Mouse (Mus musculus): ENCODE data around the gene Rpl3. TPM values are rescaled to one million over a fixed set of nuclear protein-coding genes. Genes with fewer than 3 reads are reported as not detected.
"Not testable (repeated sequence)": the region's sequence is repeated elsewhere in the genome, so short reads cannot be mapped to it uniquely, and the experiment has no call there.

Rpl3 gene
- 100 to 1,000 TPM; 506 to 560 (median 527) TPM for total RNA-seq (2022)

DNA sequence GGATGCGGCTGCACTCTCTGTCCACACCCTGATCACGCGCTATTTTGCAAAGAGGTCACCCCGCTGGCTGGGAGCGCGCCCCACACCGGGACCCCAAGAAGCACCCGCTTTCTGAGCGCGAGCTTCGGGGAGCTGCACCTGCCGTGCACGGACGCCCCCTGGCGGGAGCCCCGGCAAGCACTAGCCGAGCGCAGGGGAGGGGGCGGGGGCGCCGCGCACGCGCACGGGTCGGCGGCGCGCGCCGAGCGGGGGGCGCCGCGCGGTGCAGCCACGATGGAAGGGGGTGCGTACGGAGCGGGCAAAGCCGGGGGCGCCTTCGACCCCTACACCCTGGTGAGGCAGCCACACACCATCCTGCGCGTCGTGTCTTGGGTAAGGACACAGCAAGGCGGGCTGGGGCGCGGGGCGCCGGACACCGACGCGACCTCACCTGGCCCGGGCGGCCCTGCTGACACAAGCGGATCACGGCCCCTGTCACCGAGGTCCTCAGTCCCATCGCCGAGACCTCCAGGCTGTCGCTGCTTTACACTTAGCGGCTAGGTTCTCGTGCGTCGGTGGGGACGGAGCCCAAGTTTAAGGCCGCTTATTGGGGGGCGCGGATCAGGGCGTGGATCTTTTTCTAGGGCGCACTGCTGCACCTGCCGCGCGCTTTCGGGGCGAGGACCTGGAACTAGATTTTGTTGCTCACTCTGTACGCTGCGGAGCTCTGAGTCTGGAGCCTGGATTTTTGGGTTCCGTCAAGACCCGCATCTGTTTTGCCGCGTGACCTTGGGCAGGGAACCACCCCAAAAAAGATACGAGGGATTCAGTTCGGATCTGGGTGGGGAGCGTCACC, at the start of gene Rpl3, which contains the start of gene Syngr1:
Gene Rpl3, minus strand, starts transcription at position 748 of the 835 bp plus-strand sequence.
Gene Syngr1, plus strand, starts transcription at position 214 of the 835 bp plus-strand sequence.
- DNase-seq (ENCODE audit: low spot score in 2 of 2) = peak; percentile 67 to 72

DNA sequence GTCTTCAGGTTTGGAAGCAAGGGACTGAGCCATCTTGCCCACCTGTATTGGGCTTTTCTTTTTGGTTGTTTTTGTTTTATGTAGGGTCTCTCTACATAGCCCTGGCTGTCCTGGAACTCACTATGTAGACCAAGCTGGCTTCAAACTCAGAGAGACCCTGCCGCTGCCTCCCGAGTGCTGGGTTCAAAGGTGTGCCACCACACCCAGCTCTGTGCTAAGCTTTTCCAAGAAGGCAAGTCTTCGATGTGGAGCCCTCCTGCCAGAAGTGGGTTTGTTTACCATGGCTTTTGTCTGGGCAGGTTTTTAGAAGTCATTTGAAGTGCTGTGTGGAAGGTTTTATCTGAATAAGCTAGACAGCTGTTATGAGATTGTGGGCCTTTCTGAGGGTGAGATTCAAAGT, 49.2 kb upstream of the Rpl3 start:
- no peak for DNase-seq (ENCODE audit: low spot score in 2 of 2)

DNA sequence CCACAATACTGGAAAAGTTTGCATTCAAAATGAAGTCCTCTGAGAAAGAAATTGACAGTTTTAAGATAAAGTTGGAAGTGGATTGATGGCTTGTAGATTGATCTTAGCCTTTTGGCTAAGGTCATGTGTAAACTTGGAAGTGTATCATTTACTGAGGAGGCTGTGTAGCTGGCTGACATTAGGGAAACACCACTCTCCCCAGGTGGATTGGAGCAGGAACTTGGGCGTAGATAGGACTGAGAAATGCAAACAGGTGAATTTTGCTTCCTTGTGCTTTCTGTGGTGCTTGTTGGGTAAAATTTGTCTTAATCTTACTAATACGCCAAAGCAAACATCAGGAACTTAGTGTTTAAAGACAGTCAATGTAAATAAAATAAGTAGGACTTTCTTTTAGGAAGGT, 48.6 kb upstream of the Rpl3 start:
- no peak for DNase-seq (ENCODE audit: low spot score in 2 of 2)

GRCm38 (mm10) chr15:80137945-80138791, 46.5 kb upstream of the Rpl3 start:
- DNase-seq (ENCODE audit: low spot score in 2 of 2) = peak; percentile 37 to 90

DNA sequence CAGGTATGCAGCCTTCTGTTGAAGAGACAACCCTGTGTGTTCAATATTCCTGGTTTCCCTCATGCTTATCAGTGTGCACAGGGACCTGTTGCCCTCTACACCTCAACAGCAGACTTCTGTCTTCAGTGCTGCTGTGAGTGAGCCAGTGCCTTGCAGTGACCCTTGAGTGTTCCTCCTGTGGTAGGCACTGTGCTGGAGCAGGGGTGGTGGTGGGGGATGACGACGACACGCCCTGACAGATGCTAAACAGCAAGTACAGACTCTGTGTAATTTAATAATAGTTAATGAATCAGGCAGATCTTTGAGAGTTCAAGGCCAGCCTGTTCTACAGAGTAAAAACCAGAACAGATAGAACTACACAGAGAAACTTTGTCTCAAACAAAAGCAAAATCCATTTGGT, 45.0 kb upstream of the Rpl3 start:
- DNase-seq (ENCODE audit: low spot score in 2 of 2) = no peak

DNA sequence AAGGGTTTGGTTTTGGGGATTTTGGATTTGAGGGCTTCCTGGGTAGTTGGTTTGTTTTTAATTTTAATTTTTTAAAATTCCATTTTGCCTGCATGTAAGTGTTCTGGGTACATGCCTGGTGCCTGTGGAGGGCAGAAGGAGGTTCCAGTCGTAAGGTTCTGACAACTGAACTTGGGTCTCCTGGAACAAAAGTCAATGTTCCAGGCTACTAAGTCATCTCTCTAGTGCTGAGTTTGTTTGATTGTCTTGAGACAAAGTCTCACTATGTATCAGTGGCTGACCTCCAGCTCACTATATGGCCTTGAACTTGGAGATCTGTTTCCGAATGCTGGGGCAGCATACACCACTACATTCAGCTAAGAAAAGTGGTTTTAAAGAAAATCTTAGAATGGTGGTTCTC, 43.8 kb upstream of the Rpl3 start:
- no peak for DNase-seq (ENCODE audit: low spot score in 2 of 2)

DNA sequence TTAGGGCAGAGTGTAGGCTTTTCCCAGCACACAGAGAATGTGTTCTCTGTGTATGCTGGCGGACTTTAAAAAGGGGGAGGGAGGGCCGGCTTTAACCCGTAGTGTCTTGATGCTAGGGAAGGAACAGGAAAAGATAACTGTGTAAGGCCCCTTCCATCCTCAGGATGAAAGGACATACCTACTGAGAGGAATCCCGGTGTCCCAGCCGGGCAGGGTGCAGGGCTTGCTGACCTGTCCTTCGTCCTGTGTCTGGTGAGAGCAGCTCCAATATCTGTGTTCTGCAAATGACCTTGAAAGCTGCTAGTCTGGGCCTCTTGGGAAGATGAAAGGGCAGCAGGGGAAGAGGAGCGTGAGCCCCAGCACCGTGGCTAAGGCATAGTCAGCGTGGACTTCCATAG, 42.8 kb upstream of the Rpl3 start:
- no peak for DNase-seq (ENCODE audit: low spot score in 2 of 2)

DNA sequence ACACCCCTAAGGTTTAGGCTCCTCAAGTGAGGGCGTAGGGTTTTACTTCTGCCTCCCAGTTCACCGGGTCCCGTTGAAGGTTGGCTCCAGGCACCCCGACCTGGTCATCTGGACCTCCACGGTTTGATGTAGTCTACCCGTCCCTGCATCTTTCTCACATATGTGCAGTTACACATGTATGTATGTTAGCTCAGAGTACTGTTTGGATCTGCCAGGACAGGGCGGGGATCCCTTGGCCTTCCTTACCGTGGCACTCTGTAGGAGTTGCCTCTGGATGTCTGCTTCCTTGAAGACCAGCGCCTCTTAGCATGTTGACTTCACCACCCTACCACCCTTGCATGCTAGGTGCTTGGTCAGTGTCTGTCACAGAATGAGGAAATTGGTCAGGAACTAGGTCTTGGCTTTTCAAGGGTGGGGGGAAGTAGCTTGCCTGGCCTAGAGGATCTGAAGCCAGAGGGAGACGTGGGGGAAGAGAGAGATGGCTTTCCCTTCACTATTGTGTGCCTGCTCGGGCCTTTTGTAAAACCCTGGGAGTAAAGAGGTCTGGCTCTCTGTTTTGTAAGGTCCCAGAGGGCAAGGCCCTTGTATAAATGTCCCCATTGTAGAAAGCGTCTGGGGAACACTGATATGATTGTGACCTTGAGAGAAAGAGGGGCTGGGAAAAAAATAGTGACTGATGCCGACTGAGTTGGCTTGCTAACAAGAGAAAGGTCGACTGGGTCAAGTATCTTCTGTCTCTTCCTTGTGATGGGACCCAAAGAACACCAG, 42.2 kb upstream of the Rpl3 start:
- DNase-seq (ENCODE audit: low spot score in 2 of 2) = no peak

DNA sequence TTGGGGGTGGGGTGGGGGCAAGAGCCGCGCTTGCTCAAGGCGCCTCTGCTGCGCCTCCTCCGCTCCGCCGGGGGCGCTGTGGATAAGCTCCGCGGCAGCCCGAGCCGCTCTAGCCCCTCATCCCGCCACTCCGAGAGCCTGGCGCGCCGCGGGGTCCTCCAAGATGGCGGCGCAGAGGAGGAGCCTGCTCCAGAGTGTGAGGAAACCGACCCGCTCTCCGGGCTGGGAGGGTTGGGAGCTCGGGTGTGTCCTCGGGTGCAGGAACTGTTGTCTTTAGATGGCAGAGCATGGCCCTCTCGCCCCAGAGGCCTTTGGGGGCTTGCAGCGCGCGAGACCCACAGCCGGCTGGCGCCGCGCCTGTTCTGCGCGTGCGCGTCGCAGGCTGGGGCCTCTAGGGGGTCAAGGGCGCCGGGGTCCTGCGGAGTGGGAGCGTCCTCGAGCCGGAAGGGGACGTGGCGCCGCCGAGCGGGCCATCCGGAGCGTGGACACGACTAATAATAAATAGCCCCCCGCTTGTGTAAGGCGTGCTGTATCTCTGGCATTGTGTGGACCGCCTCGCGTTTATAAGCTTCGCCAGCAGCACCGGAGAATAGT, 41.4 kb upstream of the Rpl3 start, which contains the start of gene Tab1:
Gene Tab1, plus strand, starts transcription at position 135 of the 594 bp plus-strand sequence.
- DNase-seq (ENCODE audit: low spot score in 2 of 2) = peak; percentile 81 to 86

DNA sequence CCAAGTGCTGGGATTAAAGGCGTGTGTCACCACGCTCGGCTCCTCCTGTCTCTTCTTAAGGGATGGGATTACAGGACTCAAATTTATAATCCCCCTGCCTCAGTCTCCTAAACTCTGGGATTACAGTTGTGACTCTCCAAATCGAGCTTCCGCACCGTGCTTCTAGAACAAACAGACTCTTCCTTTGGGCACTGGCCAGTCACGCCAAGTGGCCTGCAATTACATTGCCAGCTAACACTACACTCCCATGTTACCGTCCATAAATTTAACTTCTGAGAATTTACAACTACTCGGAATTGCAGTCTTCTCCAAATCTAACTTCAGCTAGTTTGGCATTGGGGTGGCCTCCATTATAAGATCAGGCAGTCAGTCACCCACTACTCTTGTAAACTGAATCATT, 40.8 kb upstream of the Rpl3 start:
- no peak for DNase-seq (ENCODE audit: low spot score in 2 of 2)

- no peak for DNase-seq (ENCODE audit: low spot score in 2 of 2)
Observed at GRCm38 (mm10) chr15:80131421-80131820, 39.8 kb upstream of the Rpl3 start.

DNA sequence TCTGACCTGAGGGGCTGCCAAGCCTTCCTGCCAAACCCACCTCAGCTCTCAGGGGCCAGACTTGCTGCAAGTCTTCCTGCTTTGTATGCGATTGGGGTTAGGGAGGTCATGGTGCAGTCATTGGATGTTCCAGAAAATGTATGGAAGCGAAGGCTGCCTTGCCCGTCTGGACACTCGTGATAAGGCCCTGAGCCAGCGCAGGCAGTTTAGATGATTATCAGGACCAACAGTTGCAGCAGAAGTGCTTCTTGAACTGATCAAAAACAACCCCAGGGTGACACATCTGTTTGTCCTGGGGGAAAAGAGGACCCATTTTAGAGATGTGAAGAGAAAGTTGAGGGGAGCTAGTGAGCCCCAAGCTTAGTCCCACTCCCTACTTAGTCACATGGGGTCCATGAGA, 39.0 kb upstream of the Rpl3 start:
- no peak for DNase-seq (ENCODE audit: low spot score in 2 of 2)

DNA sequence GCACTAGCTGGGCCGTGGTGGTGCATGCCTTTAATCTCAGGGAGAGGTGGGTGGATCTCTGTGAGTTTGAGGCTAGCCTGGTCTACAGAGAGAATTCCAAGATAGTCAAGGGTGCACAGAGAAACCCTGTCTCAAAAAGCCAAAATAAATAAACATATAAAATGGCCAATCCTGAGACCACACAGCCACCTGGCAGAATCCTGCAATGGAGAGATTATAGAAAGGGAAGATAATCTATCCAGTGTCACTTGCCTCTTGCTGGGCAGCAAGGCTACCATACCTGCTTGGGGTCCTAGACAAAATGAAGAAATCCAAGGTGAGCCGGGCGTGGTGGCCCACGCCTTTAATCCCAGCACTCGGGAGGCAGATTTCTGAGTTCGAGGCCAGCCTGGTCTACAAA, 38.3 kb upstream of the Rpl3 start:
- no peak for DNase-seq (ENCODE audit: low spot score in 2 of 2)

DNA sequence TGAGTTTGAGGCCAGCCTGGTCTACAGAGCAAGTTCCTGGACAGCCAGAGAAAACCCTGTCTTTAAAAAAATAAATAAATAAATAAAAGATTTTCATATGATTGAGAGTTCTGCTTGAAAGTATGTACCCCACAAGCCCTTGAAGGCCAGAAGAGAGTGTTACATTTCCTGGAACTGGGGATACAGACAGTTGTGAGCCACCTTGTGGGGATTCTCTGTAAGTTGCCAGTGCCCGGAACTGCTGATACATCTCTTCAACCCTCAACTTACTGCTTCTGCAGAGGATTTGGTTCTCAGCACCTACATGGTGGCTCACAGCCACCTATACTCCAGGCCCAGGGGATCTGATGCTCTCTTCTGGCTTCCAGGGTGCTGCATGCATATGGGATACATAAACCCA, 35.5 kb upstream of the Rpl3 start:
- no peak for DNase-seq (ENCODE audit: low spot score in 2 of 2)

GRCm38 (mm10) chr15:80124651-80125050, 33.0 kb upstream of the Rpl3 start:
- no peak for DNase-seq (ENCODE audit: low spot score in 2 of 2)

DNA sequence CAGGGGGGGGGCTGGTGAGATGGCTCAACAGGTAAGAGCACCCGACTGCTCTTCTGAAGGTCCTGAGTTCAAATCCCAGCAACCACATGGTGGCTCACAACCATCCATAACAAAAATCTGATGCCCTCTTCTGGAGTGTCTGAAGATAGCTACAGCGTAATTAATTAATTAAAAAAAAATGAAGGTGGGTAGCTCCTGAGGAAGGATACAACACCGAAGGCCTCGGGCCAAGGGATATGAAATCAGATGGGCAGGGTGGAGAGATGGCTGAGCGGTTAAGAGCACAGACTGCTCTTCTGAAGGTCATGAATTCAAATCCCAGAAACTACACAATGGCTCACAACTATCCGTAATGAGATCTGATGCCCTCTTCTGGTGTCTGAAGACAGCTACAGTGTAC, 30.8 kb upstream of the Rpl3 start:
- DNase-seq (ENCODE audit: low spot score in 2 of 2) = not testable (repeated sequence)

- DNase-seq (ENCODE audit: low spot score in 2 of 2) = no peak
Observed at GRCm38 (mm10) chr15:80121721-80122325, 30.2 kb upstream of the Rpl3 start.

DNA sequence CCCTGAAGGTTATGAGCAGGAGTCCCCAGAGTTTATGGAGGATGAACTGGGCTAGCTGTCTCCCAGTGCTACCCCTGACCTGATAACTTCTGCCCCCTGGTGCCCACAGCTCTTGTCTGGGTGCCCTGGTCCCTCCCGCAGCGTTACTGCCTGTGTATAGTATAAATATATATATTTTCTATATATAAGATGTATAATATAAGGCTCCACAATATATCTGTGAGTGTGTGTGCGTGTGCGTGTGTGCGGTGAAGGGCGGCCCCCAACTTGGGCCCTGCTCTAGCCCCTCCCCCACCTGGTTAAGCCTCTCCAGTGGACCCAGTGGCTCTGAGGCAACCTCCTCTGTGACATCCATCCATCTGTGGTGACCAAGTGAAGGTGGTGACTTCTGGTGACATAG, 27.4 kb upstream of the Rpl3 start:
- no peak for DNase-seq (ENCODE audit: low spot score in 2 of 2)

DNA sequence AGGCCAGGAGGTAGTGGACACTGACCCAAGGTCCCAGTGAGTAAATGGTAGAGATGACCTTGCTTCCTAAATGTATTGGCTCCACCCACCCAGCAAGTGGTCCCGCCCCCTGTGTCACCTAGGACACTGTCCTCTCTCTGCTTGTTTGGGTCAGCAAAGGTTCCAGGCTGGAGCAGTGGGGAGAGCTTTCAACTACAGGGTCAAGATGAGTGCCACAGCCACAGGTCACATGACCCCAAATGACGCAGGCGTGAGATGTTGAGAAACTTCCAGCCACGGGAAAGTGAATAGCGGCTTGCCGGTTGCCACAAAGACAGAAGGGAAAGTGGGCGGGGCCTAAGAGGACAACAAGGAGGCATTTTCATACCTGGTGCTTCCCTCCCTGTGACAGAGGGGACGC, 25.5 kb upstream of the Rpl3 start:
- no peak for DNase-seq (ENCODE audit: low spot score in 2 of 2)

DNA sequence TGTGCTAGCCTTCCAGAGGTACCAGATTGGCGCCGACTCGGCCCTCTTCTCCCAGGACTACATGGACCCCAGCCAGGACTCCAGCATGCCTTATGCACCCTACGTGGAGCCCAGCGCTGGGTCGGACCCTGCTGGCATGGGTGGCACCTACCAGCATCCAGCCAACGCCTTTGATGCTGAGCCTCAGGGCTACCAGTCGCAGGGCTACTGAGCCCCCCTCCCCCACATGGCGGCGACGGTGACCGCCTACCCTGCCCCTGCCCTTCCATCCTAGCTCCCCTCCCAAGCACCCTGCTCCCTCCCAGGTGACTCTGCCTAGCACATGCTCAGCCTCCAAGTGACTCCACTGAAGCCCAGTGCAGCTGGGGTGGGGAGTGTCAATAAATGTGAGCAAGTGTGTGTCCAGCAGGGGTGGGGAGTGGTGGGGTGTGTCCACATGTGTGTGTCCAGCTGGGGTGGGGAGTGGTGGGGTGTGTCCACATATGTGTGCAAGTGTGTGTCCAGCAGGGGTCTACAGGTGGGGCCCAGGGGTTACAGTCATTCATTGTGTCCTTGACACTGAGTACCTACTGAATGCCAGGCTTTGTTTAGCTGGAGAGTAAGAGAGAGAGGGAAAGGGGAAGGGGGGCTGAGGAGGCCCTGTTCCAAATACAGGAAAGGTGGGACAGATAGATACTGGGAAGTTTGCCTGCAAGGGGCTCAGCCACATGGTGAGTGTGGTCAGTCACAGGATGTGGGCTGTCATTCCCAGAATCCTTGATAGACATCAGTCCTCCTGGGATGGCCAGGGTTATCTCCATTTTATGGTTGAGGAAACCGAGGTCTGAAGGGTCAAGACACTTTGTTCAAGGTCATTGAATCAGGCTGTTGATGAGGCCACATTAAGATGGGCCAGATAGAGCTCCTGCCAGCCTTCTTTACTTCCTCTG, 24.5 kb upstream of the Rpl3 start:
- no peak for DNase-seq (ENCODE audit: low spot score in 2 of 2)
